Mouse (Mus musculus) cerebellum, postnatal 25 days (tissue): ENCODE results near the gene Olfr547.

ENCODE experiments used
- DNase-seq, 2 experiments: peaks; one replicate each; pipeline ENCODE4 v3.0.0; 2021; ENCODE audit warnings: mixed read lengths in 2 of 2

The Olfr547 gene

DNA sequence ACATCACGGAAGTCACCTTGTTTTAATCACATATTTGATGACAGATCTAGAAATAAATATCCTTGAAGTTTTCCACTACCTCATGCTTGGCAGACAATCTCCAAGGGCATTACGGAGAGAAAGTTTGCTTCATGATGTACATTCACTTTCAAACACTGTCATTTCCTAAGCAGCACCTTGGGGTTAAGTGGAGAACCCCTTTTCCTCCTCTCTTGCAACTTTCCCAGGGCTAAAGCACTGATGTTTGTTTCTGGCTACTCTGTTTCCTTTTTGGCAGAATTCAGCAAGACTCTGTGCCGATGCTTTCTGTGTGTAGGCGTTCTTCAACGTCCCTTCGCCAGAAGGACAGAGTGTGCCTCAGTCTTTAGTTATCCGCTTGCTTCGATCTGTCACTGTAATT, 36.6 kb downstream of the Olfr547 start, which contains the start of gene Olfr550:
Olfr550 (plus strand) TSS at position 301 of the 400 bp plus-strand sequence.
- DNase-seq: no peak

DNA sequence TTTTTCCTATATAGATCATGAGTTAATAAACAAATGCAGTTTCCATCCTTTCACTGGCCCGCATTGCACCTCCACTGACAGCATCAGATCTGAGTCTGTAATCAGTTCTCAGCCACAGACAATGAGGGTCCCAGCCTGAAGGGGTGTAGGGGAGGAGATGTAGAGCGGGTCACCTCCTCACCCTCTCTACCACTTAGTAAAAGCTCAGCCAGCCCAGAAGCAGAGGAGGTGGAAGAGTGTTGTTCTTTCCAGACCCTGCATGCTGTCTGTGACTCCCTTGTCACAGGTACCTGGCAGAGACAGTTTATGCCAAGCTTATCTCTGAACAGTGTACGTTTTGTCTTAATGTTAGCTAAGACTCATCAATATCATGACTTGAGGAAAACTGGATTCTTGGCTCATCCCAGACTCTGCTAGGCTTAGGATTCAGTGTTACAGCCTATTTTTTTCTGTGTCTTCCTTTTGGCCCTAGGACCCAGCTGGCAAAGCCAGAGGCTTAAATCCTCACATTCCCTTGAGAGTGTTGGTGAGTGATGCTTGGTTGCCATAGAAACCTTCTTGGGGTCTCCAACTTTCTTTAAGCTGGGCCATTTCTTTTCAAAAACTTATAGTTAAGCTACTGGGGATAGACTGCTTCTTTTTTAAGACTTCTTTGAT, 38.8 kb downstream of the Olfr547 start:
- DNase-seq: no peak

DNA sequence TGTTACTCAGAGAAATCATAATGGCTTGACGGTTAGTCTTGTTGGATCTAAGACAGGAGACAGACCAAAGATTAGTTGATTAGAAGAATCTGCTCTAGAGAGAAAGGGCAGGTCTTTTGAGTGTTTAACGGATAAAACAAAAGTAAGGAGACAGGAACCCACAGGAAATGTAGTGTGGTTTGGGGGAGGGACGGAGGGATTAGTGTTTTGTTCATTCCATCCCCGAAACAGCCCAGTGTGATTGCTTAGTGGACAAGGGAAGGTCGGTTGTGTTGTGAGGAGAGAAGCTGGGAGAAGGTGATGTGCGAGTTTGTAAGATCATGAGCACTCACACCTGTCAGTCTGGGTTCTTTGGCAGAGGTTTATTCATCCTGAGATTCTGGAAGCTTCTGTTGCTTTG, 41.4 kb downstream of the Olfr547 start:
- no peak for DNase-seq
